Mouse (Mus musculus): ENCODE results near the gene E130208F15Rik. TPM values are rescaled to one million over a fixed set of nuclear protein-coding genes. Genes with fewer than 3 reads are reported as not detected.

The E130208F15Rik gene
- total RNA-seq, 2 experiments from 2014 or later = 0.70 to 0.91 TPM

DNA sequence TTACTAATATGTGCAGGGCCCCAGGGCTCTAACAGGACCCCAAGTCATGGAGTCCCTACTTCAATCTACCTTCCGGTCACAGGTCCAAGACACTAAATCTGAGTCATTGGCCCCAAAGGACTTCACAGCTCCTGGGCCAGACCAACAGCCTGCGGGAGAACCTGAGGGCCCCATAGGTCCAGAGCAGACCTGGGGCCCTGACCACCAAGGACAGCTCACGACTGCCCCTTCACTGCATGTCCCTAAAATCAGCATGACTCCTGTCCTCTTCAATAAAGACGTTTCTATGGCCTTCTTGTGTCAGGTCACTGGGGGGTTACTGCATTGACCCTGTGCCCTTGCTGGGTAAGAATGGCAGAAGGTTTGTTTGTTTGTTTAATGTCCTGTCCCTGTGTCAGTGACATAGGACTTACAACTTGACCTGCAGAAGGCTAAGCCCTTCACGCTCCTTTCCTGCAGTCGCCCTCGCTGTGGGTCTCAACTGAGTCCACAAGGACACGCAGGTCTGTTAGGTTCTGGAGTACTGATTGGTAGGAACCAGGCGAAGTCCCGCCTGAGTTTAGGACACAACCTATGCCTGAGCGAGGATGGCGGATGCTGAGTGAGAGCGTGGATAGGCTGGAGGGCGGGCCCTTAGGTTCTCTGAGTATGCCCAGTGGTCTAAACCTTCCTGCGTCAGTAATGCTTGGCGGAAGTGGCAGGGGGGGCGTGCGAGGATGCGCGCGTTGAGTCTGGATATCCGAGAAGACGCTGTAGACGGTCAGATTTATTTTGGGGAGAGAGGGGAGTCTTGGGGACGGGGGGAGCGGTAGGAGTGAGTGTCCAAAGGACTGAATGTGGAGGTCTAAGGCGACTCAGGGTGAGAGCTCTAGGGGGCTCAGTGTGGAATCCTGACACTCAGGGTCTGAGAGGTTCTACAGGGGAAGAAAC, 13.2 kb upstream of the E130208F15Rik start, which contains the start of gene Alkbh6:
Gene Alkbh6 (plus strand): TSS at position 642 of the 930 bp plus-strand sequence.
- peak; percentile 93 for DNase-seq

GRCm38 (mm10) chr7:30309395-30310129, 12.0 kb upstream of the E130208F15Rik start:
- DNase-seq = no peak

GRCm38 (mm10) chr7:30310136-30310535, 11.4 kb upstream of the E130208F15Rik start:
- DNase-seq = no peak

DNA sequence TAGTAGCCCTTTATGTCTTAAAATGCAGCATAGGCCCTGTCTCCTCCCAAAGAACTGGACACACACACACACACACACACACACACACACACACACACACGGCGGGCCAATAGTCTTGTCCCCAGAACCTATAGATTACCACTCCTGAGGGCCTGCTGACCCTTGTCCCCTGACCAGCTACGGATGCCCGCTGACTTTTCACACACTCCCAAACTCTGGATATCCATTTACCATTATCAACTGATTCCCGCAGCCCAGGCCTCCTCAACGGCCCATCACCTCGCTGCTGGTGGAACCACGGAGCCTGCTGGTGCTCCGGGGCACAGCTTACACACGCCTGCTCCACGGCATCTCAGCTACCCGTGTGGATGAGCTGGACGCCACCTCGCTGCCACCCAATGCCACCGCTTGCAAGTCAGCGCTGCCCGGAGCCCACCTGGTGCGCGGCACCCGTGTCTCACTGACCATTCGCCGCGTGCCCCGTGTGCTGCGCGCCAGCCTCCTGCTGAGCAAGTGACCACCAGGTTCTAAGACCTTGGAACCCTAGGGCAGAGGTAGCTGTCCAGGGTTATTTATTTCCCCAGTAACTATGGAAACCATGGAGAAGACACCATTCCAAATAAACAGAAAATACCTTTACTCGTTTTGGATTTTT, 7.7 kb upstream of the E130208F15Rik start:
- DNase-seq = no peak

DNA sequence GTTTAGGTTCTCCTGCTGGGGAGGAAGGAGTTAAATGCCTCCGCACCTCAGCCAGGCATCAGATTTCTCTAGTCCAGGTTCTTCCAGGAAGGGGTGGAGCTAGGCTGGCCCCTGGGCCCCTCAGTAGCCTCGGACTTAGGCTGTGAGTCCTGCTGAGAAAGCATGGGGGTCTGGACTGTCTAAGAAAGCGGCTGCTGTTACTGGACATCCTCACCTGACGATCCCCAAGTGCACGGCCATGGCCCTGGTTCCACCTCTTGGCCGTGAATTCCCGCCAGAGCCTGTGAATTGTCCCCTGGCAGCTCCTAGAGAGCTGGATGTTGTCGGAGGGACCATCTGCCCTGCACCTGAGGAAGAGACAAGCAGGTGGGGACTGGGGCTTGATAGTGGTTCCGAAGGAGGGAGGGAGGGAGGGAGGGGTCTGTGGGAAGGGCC, 6.8 kb upstream of the E130208F15Rik start, which contains the start of gene Syne4:
Gene Syne4 (plus strand): TSS at position 87 of the 435 bp plus-strand sequence.
- DNase-seq = no peak

DNA sequence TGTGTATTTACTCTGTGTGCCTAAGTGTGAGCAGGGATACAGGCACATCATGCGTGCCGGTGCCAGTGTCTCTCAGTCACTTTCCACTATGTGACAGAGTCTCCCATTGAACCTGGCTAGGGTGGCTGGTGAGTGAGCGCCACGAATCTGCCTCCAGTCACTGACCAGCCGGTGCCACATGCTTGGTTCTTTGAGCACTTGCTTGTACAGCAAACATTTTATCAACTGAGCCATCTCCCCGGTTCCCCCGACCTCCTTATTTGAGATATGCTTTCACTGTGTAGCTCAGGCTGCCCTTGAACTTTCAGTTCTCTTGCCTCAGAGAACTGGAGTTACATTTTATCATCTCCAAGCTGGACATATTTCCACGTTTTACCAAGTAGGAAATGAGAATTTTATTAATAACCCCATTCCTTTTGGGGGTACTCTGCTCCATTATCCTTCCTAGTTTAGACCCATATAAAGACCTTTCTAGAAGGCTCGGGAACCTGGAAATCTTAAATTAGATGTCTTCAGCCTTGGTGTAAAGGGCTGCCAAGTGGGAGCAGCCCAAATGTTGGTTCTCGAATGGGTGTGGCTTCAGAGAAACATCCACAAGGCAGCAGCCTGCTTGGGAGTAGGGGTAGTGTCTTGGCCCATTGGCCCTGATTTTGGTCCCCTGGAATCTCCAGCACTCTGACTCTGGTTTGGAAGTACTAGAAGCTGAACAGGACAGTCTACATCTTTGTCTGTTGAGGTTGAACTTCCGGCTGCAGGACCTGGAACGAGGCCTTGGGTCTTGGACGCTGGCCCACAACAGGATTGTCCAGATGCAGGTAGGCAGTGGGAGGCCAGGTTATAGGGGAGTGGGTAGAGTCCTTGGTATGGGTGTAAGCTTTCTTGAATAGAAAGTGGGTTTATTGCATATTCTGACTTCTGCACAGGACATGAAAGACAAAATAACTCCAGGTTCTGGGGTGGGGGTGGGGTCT, 5.7 kb upstream of the E130208F15Rik start:
- DNase-seq = no peak

GRCm38 (mm10) chr7:30318142-30318541, 3.4 kb upstream of the E130208F15Rik start:
- DNase-seq = no peak

DNA sequence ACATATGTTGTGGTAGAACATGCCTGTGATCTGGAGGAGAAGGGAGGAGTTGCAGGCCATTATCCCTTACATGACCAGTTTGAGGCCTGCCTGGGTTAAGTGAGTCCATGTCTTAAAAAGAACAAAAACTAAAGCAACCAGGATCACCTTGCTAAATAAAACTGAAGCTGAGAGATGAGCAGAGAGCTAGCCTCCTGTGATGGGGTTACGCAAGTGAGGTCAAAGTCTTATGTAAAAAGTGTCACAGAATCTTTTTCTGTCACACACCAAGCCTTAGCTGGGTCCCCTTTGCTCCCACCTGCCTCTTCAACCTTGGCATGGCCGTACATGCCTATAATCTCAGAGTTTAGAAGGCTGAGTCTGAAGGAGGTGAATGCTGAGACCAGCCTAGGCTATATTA, 594 bp upstream of the E130208F15Rik start:
- DNase-seq = no peak

GRCm38 (mm10) chr7:30322285-30322667, 736 bp downstream of the E130208F15Rik start:
- DNase-seq = peak; percentile 98

DNA sequence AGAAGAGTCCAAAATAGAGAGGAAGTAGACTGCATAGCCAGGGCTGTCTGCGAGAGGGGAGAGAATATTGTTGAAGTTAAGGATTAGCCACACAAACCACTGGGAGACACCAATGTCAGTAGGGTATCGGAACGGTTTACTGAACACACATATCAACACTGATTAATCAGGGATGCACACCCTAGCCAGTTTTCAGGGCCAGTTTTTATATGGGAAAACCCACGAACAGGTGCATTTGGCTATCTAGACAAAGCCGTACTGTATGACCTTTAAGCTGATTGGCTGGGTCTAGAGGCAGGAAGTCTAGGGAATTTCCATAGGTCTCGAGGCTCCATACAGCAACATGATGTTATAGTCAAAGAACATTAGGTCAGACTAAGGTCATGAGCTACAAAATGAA, 1.3 kb downstream of the E130208F15Rik start:
- DNase-seq = no peak

GRCm38 (mm10) chr7:30323795-30324194, 2.3 kb downstream of the E130208F15Rik start, which contains the start of gene Sdhaf1:
Gene Sdhaf1 (minus strand): TSS chr7:30323895.
- no peak for DNase-seq

DNA sequence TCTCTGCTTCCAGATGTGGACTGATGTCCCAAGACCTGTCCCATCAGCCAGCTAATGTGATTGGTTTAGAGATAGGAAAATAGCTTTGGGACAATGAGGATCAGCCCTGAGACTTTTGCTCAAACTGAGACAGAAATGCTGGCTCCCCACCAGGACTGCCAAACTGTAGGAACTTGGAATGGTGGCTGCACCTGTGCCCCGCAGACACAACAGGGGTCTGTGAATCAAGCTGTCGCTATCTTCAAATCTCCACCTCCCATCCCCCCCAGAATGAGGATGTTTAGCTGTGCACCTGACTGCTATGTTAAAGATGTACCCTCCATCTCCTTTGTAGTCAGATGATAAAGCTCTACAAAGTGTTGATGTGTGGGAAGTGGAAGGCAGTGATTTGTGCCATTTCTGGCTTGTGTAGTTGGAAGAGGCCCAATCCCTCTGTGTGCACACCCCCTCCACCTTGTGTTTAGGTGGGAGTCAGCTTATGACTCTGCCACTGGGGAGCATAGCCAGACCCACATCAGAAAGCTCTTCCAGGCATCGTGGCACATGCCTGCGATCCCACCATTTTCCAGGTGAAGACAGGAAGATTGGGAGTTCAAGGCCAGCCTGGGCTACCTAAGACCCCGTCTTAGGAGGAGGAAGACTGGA, 2.9 kb downstream of the E130208F15Rik start:
- DNase-seq = no peak

- peak; percentile 59 for DNase-seq
Observed at GRCm38 (mm10) chr7:30325364-30325763, 3.8 kb downstream of the E130208F15Rik start.

GRCm38 (mm10) chr7:30326427-30326826, 4.9 kb downstream of the E130208F15Rik start:
- no peak for DNase-seq

GRCm38 (mm10) chr7:30327140-30327539, 5.6 kb downstream of the E130208F15Rik start:
- peak; percentile 49 for DNase-seq

DNA sequence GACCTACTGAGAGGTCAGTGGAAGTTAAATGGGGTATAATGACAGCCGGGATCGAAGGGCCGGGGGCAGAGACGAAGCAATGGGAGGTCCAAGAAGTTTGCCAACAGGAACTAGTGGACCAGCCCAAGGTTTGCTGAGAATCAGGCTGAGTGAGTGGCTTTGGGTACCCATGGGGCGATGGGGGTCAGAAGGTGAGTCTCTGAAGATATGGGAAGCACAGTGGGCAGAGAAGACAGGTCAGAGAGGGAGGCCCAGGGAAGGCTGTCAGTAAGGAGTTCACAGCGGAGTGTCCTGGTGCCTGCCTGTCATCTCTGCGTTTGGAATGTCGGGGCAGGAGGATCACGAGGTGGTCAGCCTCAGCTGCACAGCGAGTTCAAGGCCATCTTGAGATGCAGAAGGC, 6.8 kb downstream of the E130208F15Rik start:
- DNase-seq = no peak

DNA sequence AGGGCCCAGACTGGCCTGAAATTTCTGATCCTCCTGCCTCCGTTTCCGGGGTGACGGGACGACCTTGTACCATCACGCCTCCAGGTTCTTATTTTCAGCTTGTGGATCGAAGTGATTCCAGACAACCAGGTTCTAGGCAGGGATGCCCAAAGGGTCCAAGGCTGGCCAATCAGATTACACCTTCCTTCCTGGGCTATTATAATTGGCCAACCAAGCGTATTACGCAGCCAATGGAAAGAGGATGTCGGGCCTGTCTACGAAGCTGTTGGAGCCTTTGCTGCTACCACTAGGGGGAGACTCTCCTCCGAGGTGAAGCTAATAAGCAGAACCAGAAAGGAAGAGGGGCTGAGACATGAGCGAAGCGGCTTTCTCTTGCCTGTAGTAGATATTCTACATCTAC, 10.3 kb downstream of the E130208F15Rik start:
- peak; percentile 82 for DNase-seq

- no peak for DNase-seq
Observed at GRCm38 (mm10) chr7:30332622-30333259, 11.2 kb downstream of the E130208F15Rik start.

DNA sequence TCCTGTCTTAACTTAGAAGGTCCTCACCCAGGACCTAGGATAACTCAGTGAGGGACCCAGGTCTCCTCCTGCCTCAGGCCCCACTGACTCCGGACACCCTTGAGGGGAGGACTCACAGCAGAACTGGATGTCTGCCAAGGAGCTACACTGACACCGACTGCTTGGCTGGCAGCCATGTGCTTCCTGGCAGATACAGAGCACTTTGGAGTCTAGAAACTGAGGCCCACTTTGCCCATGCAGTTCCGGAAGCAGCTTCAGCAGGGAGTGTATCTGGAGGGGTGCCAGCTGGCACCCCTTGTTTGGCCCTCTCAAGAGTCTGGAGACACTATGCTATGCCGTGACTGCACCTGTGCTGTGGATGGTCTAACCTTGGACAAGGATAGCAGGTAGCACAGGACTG, 11.9 kb downstream of the E130208F15Rik start:
- DNase-seq = peak; percentile 85

DNA sequence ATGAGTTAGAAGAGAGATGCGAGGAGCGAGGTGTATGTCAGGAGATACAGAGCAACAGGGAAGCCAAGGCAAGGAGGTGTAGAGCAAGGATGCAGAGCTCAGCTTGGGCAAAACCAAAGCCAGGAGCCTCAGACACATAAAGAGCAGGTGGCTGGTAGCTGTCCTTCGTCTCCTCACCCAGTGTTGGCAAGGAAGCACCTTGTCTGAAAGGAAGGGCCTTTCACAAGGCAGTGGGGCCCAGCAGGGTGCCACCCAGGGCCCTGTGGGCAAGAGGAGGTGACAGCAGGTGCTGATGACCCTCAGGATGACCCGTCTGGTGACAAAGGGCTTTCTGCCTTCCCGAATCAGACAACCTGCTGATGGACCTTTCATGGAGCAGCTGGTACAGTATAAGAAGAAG, 13.0 kb downstream of the E130208F15Rik start:
- DNase-seq = no peak

Data from heart, postnatal 4 days (tissue).